Mouse (Mus musculus) liver, embryonic 14.5 days (tissue): ENCODE results near the gene Iqgap2.

Experiments used
- CTCF ChIP-seq: IDR thresholded peaks from 2 replicates; pipeline ENCODE4 v1.5.1; 2016; ENCODE audit warnings: antibody characterized with exemption, low read depth, control low read depth
- EP300 ChIP-seq: IDR thresholded peaks from 2 replicates; pipeline ENCODE4 v1.6.1; 2016; ENCODE audit warnings: antibody characterized with exemption, low read depth

- TF ChIP-seq CTCF (no peak), EP300 (no peak)
Observed at GRCm38 (mm10) chr13:95646687-95647111, 245.0 kb downstream of the Iqgap2 start.
